Mouse (Mus musculus) G1E (cell line): ENCODE results near the gene Pcdh8.

Experiments used
- CTCF ChIP-seq: IDR thresholded peaks from 2 replicates; pipeline ENCODE4 v1.5.1; 2012; ENCODE audit warnings: low read depth, low read length, inconsistent platforms, mixed read lengths
- GATA1 ChIP-seq: IDR thresholded peaks from 2 replicates; pipeline ENCODE4 v1.6.1; 2012; ENCODE audit warnings: borderline replicate concordance, low read length, inconsistent platforms, mixed read lengths
- POLR2AphosphoS5 ChIP-seq: IDR thresholded peaks from 2 replicates; pipeline ENCODE4 v1.6.1; 2012; ENCODE audit warnings: low read depth, low read length, inconsistent platforms; ENCODE audit not compliant: insufficient replicate concordance
- TAL1 ChIP-seq: conservative IDR thresholded peaks from 2 replicates; pipeline ENCODE4 v1.6.1; 2012; ENCODE audit warnings: low read depth, low read length, inconsistent platforms, mixed read lengths

DNA sequence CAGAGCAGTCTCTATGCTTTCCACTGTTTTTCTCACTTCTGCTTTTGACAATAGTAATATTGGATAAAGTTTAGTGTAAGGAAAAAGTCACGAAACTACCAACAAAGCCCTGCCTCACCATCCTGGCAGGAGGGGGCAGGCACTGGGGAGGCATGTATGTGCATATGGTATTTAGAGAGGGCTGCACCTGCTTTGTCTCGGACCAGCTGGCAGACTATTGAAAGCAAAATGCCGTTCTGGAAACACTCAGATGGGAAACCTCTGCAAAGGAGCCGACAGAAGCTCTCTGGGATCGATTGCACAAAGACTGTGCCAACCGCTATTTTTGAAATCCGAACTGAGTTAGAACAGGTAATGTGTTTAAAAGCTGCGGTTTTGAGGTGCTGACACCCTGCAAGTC lies 22.1 kb upstream of the Pcdh8 start:
- no peak for TF ChIP-seq CTCF
- no peak for TF ChIP-seq POLR2AphosphoS5
- no peak for TF ChIP-seq TAL1
- TF ChIP-seq GATA1, result no peak
